Mouse (Mus musculus) C2C12 (cell line): Measurements from ENCODE around the gene Hspa8. TPM values are rescaled to one million over a fixed set of nuclear protein-coding genes. Genes with fewer than 3 reads are reported as not detected.

Experiments used
- H3K27me3 ChIP-seq: one replicate; pipeline ENCODE4 v1.6.1; 2011; ENCODE audit not compliant: control insufficient read depth, insufficient read depth, insufficient read length
- H3K36me3 ChIP-seq: one replicate; pipeline ENCODE4 v1.6.1; 2011; ENCODE audit not compliant: control insufficient read depth, insufficient read depth
- H3K4me3 ChIP-seq: one replicate; pipeline ENCODE4 v1.5.1; 2011; ENCODE audit warnings: mild to moderate bottlenecking, control low read depth; ENCODE audit not compliant: poor library complexity, insufficient read depth, severe bottlenecking
- H3K79me2 ChIP-seq: one replicate; pipeline ENCODE4 v1.6.1; 2011; ENCODE audit not compliant: control insufficient read depth, insufficient read depth
- H3K79me3 ChIP-seq: one replicate; pipeline ENCODE4 v1.6.1; 2011; ENCODE audit warnings: low read depth, control low read depth
- H3ac ChIP-seq: one replicate; pipeline ENCODE3; 2011; ENCODE audit warnings: low read depth; ENCODE audit not compliant: control insufficient read depth, insufficient read length
- CEBPB ChIP-seq: IDR thresholded peaks from one replicate; pipeline ENCODE4 v1.6.1; 2011; ENCODE audit warnings: low read depth, mild to moderate bottlenecking, control low read depth, moderate library complexity
- CTCF ChIP-seq: IDR thresholded peaks from one replicate; pipeline ENCODE4 v1.5.1; 2011; ENCODE audit not compliant: control insufficient read depth, insufficient read depth, insufficient read length
- FOSL1 ChIP-seq: IDR thresholded peaks from one replicate; pipeline ENCODE4 v1.8.0; 2011; ENCODE audit warnings: mild to moderate bottlenecking, low read length; ENCODE audit not compliant: poor library complexity, insufficient read depth, severe bottlenecking
- MAX ChIP-seq: IDR thresholded peaks from one replicate; pipeline ENCODE4 v1.6.1; 2011; ENCODE audit warnings: mild to moderate bottlenecking, control low read depth
- MYOD1 ChIP-seq: IDR thresholded peaks from one replicate; pipeline ENCODE4 v1.6.1; 2011; ENCODE audit warnings: low read depth; ENCODE audit not compliant: control insufficient read depth, insufficient read length
- MYOG ChIP-seq: IDR thresholded peaks from one replicate; pipeline ENCODE4 v1.6.1; 2011; ENCODE audit not compliant: control insufficient read depth, insufficient read length; ENCODE audit errors: extremely low read depth
- USF1 ChIP-seq: IDR thresholded peaks from one replicate; pipeline ENCODE4 v1.6.1; 2011; ENCODE audit warnings: low read depth, mild to moderate bottlenecking, control low read depth, moderate library complexity
- polyA plus RNA-seq: library from polyadenylated mRNA; unstranded; fragments of >200 nt; fragmentation: generic; extraction: Trizol; gene quantifications from one replicate; pipeline ENCODE4 v1.2.1, GENCODE M21; 2012; ENCODE audit warnings: missing spikeins

The Hspa8 gene
- polyA plus RNA-seq, 1 experiment, result 1,815 TPM

DNA sequence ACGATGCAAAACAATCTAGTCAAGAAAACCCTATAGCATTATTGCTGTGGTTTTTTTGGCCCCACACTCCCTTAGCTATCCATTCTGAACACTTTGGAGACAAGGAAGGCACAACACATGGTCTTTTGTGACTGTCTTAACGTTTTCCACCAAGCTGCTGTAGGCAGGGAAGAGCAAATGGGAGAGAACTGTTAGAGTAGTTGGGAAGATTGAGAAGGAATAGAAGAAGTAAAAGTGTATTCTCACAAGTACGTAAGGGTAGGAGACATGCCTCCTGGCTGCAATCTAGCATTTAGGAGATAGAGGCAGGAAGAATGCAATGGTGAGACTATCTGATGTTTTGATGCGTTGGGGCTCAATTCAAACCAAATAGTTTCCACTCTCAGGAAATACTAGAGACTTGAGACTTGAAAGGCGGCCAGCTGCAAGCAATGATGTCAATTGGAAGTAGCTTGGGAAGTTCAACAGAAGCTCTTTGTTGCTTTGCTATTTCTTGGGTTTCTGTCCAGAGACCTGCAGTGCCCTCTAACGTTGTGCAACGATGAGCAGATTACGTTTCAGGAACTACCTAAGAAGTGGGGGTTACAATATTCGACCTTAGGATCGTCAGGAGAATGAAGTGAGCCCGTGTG is 6.6 kb downstream of the Hspa8 start:
- no peak for TF ChIP-seq MYOD1
- peak; percentile 67 for TF ChIP-seq CEBPB
- peaks cover 28% of the 10 kb centered on the region for H3K36me3 ChIP-seq
- no peak overlapping the region for H3ac ChIP-seq

DNA sequence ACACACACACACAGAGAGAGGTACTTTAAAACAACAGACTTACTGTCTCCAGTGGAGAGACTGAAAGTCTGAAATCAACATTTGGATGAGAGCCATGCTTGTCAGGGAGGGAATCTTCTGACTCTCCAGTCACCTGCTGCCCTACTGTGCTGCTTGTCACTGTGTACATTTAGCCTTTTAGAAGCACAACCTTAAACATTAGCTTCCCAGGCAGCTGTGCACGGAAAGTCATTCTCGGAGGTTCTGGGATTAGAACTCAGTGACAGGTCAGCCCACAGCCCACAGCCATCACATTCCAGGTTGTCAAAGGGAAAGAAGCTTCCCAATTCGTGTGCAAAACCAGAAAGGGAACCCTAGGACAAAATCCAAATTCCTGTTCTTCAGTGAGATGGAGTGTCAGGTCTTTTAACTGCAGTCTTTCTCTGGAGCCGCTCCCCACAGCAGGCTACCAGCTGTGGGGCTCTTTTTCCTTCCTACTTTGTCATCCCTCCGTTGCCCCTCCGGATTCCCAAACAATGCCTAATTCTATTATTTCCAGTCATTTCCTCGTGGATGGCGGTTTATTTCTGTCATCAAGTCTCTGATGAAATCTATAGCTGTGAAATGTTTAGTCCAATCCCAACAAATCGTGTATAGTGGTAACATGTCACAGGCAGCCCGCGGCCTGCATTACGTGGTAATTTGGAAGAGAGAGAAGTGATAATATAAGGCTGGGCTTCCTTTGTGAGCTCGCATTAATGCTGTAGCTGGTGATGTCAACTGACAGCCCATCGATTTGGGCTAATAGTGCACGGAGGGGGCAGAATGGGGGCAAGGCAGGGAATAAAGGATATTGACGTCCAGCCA is 7.5 kb downstream of the Hspa8 start:
- no peak overlapping the region for H3K4me3 ChIP-seq
- H3K27me3 ChIP-seq, result no peaks in the 10 kb centered on the region
- peaks cover 10% of the 10 kb centered on the region for H3K79me3 ChIP-seq
- TF ChIP-seq CTCF (no peak), CEBPB (no peak), USF1 (no peak), MYOG (no peak)
- no peak overlapping the region for H3ac ChIP-seq
- H3K36me3 ChIP-seq, result peaks cover 23% of the 10 kb centered on the region
- H3K79me2 ChIP-seq, result peaks cover 20% of the 10 kb centered on the region

More for the DNA sequence above, 6.6 kb downstream of the Hspa8 start:
- Histone ChIP-seq H3K79me3 (peaks cover 14% of the 10 kb centered on the region), H3K27me3 (no peaks in the 10 kb centered on the region), H3K79me2 (peaks cover 27% of the 10 kb centered on the region), H3K4me3 (no peak overlapping the region)

DNA sequence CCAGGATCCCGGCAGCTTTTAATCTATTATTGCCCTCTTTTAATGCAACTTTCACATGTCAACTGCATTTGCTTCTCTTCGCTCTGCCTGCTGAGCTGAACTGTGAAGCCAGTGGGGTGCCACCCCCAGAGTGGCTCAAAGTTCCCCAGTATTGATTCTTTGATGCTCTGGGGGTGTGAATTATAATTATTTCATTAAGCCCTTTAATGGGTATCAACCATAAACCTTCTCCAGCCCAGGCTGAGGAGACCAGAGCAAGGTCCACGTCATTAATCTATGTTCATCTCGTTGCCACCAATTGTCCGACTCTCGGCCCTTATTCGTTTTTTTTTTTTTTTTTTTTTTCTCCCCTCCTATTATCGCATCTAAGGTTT is 8.1 kb downstream of the Hspa8 start:
- H3K4me3 ChIP-seq, result no peak overlapping the region
- peaks cover 4% of the 10 kb centered on the region for H3K79me3 ChIP-seq
- H3ac ChIP-seq, result no peak overlapping the region
- no peaks in the 10 kb centered on the region for H3K27me3 ChIP-seq
- H3K79me2 ChIP-seq, result peaks cover 14% of the 10 kb centered on the region
- TF ChIP-seq CTCF (no peak), CEBPB (no peak), MYOD1 (no peak), FOSL1 (no peak), USF1 (no peak), MYOG (no peak), MAX (no peak)
- peaks cover 16% of the 10 kb centered on the region for H3K36me3 ChIP-seq

DNA sequence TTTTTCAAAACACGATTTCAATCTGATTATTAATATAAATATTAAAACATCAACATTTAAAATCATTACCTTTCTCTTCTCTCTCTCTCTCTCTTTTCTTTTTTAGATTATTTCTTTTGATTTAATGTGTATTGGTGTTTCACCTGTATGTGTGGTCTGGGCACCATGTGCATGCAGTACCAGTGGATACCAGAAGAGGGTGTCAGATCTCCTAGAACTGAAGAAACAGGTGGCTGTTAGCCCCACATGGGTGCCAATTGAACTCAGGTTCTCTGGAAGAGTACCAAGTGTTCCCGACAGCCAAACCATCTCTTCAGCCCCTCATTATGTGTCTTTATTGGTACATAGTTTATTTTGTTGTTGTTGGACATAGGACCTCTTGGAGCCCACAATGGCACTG is 11.1 kb downstream of the Hspa8 start:
- TF ChIP-seq USF1 (no peak), CEBPB (no peak), FOSL1 (no peak), CTCF (no peak), MYOG (no peak), MYOD1 (no peak), MAX (no peak)
- Histone ChIP-seq H3K79me2 (no peaks in the 10 kb centered on the region), H3K36me3 (no peaks in the 10 kb centered on the region), H3K79me3 (no peaks in the 10 kb centered on the region), H3K4me3 (no peak overlapping the region), H3ac (no peak overlapping the region), H3K27me3 (no peaks in the 10 kb centered on the region)

DNA sequence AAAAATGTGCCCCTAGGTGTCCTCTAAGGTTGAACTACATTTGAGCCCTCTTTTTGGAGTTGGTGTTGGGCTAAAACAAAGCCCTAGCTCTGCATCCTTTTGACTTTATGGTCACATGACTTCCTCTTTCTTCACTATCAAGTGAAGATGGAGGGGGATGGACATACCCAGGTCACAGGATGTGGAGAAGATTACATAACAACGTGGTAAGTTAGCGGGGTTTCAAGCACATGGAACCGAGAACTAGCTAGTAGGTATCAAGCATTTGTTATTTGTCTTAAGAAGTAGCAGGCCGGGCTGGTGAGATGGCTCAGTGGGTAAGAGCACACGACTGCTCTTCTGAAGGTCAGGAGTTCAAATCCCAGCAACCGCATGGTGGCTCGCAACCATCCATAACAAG is 13.3 kb downstream of the Hspa8 start:
- TF ChIP-seq CTCF (no peak), USF1 (no peak), CEBPB (no peak), MAX (no peak), MYOD1 (no peak), MYOG (no peak), FOSL1 (no peak)
- Histone ChIP-seq H3K79me2 (no peaks in the 10 kb centered on the region), H3K4me3 (no peak overlapping the region), H3K36me3 (no peaks in the 10 kb centered on the region), H3K27me3 (no peaks in the 10 kb centered on the region), H3ac (no peak overlapping the region), H3K79me3 (no peaks in the 10 kb centered on the region)
